Mouse (Mus musculus) liver, postnatal 0 days (tissue): ENCODE results near the gene Saxo1.

ENCODE experiments used
- CTCF ChIP-seq: sonication (generic); IDR thresholded peaks from 2 replicates; pipeline ENCODE4 v1.5.1; 2016; ENCODE audit warnings: antibody characterized with exemption, low read depth
- EP300 ChIP-seq: IDR thresholded peaks from 2 replicates; pipeline ENCODE4 v1.6.1; 2016; ENCODE audit warnings: antibody characterized with exemption, low read depth, mild to moderate bottlenecking

DNA sequence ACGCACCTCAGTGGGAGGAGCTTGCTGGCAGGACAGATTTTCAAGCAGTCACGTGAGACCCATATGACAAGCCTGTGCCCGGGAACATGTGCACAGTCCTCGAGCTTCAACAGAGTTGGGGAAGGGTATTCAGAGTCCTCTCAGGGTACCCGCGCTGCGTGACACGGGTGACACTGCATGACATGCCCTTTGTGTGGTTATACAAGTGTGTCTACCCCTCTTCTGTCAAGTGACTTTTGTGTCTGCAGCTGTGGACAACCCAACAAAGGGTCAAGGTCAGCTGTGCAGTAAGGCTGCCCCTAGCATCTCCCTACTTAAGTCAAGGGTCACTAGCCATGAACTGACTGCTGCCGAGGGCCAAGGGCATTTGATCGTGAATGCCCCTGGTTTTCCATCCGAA lies 131.6 kb downstream of the Saxo1 start:
- TF ChIP-seq EP300 (no peak), CTCF (no peak)
